26 mouse cellular contexts compared by ENCODE assay signal in the genomic region with DNA sequence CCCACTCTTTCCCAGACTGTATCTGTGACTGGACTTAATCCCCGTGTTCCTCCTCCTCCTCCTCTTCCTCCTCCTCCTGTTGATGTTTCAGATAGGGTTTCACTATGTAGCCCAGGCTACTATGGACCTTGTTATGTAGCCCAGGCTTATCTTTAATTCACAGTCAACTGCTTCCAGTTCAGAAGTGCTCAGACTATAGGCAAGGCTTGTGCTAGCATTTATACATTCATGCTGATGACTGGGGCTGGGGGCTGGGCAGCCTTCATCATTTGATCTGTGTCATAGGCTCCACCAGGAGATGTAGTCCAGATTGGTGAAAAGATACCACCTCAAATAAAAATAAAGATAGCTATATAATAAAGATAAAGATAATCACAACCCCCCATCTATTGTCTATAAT. TPM values are rescaled to one million over a fixed set of nuclear protein-coding genes. Genes with fewer than 3 reads are reported as not detected.
"Had no signal": no experiment of that assay in that cellular context is flagged by ENCODE, and none has a peak within 500 bp of the region (broad histone marks: within the 10 kb centered on the region; RNA-seq: fewer than 3 reads in every experiment).

No protein-coding gene starts in this region.

- H3K4me2 ChIP-seq: lung, embryonic 14.5 days; midbrain, embryonic 13.5 days; midbrain, embryonic 15.5 days; neural tube, embryonic 13.5 days; neural tube, embryonic 15.5 days had no signal

- ATAC-seq: midbrain, embryonic 13.5 days; midbrain, embryonic 15.5 days had no signal

- H3K4me3 ChIP-seq: midbrain, embryonic 10.5 days; midbrain, embryonic 13.5 days; midbrain, embryonic 15.5 days; myocyte; neural tube, embryonic 13.5 days; neural tube, embryonic 15.5 days had no signal

- H3K27ac ChIP-seq: midbrain, embryonic 10.5 days; midbrain, embryonic 13.5 days; midbrain, embryonic 15.5 days; neural tube, embryonic 13.5 days; neural tube, embryonic 15.5 days had no signal

- H3K9me3 ChIP-seq: midbrain, embryonic 10.5 days; midbrain, embryonic 13.5 days; midbrain, embryonic 15.5 days; neural tube, embryonic 13.5 days; neural tube, embryonic 15.5 days had no signal

- H3K9ac ChIP-seq: lung, embryonic 14.5 days; midbrain, embryonic 13.5 days; midbrain, embryonic 15.5 days; neural tube, embryonic 13.5 days; neural tube, embryonic 15.5 days had no signal

- DNase-seq: lung, adult 18-20 months; lung, embryonic 14.5 days; lung, postnatal 10 days; lung, postnatal 4 days; retina, postnatal 1 day; right cerebral cortex, adult 18-20 months; right cerebral cortex, postnatal 25 days; right cerebral cortex, postnatal 4 days; spleen, adult 18-20 months; thymus, adult 2 months; thymus, postnatal 25 days; thymus, postnatal 4 days had no signal

- H3K36me3 ChIP-seq: midbrain, embryonic 10.5 days; midbrain, embryonic 13.5 days; midbrain, embryonic 15.5 days; neural tube, embryonic 13.5 days; neural tube, embryonic 15.5 days had no signal

RNA-seq across cellular contexts. Expression of gene 4930564D02Rik, which starts 4.7 kb away (rescaled TPM):
- total RNA-seq: megakaryocyte, adult 5-6 weeks; megakaryocyte-erythroid progenitor cell, adult 5-6 weeks had no signal
- polyA plus RNA-seq: liver, embryonic 16.5 days; lung, embryonic 14.5 days; lung, embryonic 16.5 days; midbrain, embryonic 10.5 days; midbrain, embryonic 13.5 days; midbrain, embryonic 15.5 days; myocyte; neural tube, embryonic 11.5 days; neural tube, embryonic 13.5 days; neural tube, embryonic 15.5 days; small intestine, adult 2 months; stomach, embryonic 14.5 days; stomach, embryonic 16.5 days; thymus, adult 2 months had no signal

RNA-seq across cellular contexts. Expression of gene Cttnbp2nl, which starts 9.0 kb away (rescaled TPM):
- total RNA-seq: megakaryocyte-erythroid progenitor cell, adult 5-6 weeks had no signal
